Mouse (Mus musculus) hindbrain, embryonic 12.5 days (tissue): ENCODE measurements at regions not wholly inside any gene's neighbourhood (a gene's known extent, or its start where the extent isn't known, plus 50 kb on each side); places are given as distances from the start of the nearest gene placed in this dataset.

Experiments used
- ATAC-seq: fragments of 200-750 bp; cut with Nextera tagmentation; 2 replicates; pipeline ENCODE4 v1.8.0; 2017; ENCODE audit warnings: moderate TSS enrichment; ENCODE audit not compliant: low FRiP score
- H3K27ac ChIP-seq: fragments of 300-500 bp; sonication (generic); 2 replicates; pipeline ENCODE4 v1.5.1; 2016; ENCODE audit warnings: mild to moderate bottlenecking
- H3K27me3 ChIP-seq: fragments of 300-500 bp; sonication (generic); 2 replicates; pipeline ENCODE4 v1.6.1; 2016; ENCODE audit warnings: mild to moderate bottlenecking
- H3K36me3 ChIP-seq: fragments of 300-500 bp; sonication (generic); 2 replicates; pipeline ENCODE4 v1.6.1; 2016; ENCODE audit warnings: mild to moderate bottlenecking
- H3K4me1 ChIP-seq: fragments of 300-500 bp; sonication (generic); 2 replicates; pipeline ENCODE4 v1.6.1; 2016
- H3K4me2 ChIP-seq: fragments of 300-500 bp; sonication (generic); replicated peaks from 2 replicates; pipeline ENCODE4 v1.6.1; 2016; ENCODE audit warnings: mild to moderate bottlenecking
- H3K4me3 ChIP-seq: fragments of 300-500 bp; sonication (generic); 2 replicates; pipeline ENCODE4 v1.5.1; 2016; ENCODE audit warnings: mild to moderate bottlenecking
- H3K9ac ChIP-seq: fragments of 300-500 bp; sonication (generic); 2 replicates; pipeline ENCODE4 v1.6.1; 2016; ENCODE audit warnings: mild to moderate bottlenecking, moderate library complexity
- H3K9me3 ChIP-seq: fragments of 300-500 bp; sonication (generic); replicated peaks from 2 replicates; pipeline ENCODE4 v1.6.1; 2016; ENCODE audit warnings: mild to moderate bottlenecking
- WGBS: fragments of 180-500 bp; shearing (Covaris S2); methylation state at CpG from one replicate; pipeline ENCODE4 v1.1.7; 2016; 5-methylcytosine and 5-hydroxymethylcytosine counted together

- H3K27ac ChIP-seq: no peak overlapping the region
- H3K4me2 ChIP-seq: no peak overlapping the region
- H3K4me3 ChIP-seq: no peak overlapping the region
- no peak for ATAC-seq
- WGBS: 79% methylated on average over 9 of the region's 9 CpGs
- no peaks in the 10 kb centered on the region for H3K4me1 ChIP-seq
- no peaks in the 10 kb centered on the region for H3K36me3 ChIP-seq
- H3K9ac ChIP-seq: no peak overlapping the region
- H3K9me3 ChIP-seq: no peaks in the 10 kb centered on the region
- H3K27me3 ChIP-seq: no peaks in the 10 kb centered on the region
These were observed 178.9 kb upstream of the Stt3b start for GRCm38 (mm10) chr9:115488913-115489809.

- Histone ChIP-seq H3K4me3 (no peak overlapping the region), H3K27ac (no peak overlapping the region), H3K9ac (no peak overlapping the region), H3K27me3 (no peaks in the 10 kb centered on the region), H3K9me3 (no peaks in the 10 kb centered on the region), H3K4me2 (no peak overlapping the region), H3K4me1 (no peaks in the 10 kb centered on the region), H3K36me3 (no peaks in the 10 kb centered on the region)
- no peak for ATAC-seq
- 90% methylated on average over 6 of the region's 6 CpGs for WGBS
These were observed 182.4 kb upstream of the Stt3b start for GRCm38 (mm10) chr9:115492431-115493171.

DNA sequence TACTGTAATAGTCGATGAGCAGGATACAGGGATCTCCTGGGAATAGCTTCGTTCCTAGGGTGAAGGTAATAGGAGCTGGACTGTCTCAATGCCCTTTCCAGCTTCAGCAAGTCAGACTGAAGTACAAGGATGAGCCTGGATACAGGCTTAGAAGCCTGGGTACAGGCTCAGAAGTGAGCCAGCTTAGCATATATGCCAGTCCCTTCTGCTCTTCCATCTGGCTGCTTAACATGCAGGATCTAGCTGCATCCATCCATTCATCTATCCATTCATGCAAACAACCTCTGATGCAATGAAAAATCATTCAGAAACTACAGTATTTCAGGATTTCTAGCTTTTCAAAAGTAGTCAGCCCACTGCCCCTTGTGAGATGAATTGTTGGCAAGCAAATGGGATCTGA is 183.5 kb upstream of the Stt3b start:
- H3K4me2 ChIP-seq: no peak overlapping the region
- H3K4me1 ChIP-seq: no peaks in the 10 kb centered on the region
- no peaks in the 10 kb centered on the region for H3K27me3 ChIP-seq
- H3K36me3 ChIP-seq: no peaks in the 10 kb centered on the region
- H3K4me3 ChIP-seq: no peak overlapping the region
- 88% methylated on average over 2 of the region's 2 CpGs for WGBS
- no peaks in the 10 kb centered on the region for H3K9me3 ChIP-seq
- no peak for ATAC-seq
- H3K27ac ChIP-seq: no peak overlapping the region
- no peak overlapping the region for H3K9ac ChIP-seq

DNA sequence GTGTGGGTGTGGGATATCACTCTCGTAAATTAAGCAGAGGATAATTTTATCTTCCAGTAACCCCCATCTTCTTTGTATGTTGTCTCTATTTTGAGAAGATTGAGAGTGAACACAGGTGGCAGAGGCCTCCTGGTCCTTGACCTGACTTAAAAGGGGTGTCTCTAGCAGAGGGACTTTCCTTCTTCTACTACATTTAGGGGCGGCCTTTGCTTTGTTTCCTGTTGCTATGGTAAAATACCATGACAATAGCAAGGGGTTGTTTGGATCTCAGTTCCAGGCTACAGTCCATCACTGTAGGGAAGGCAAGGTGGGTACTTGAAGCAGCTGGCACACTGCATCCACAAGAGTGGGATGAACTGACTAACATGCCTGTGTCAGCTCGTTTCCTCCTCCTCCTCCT is 189.3 kb upstream of the Stt3b start:
- H3K4me1 ChIP-seq: 0 out of 2 replicates have a peak, but pooled peaks cover 3% of the 10 kb centered on the region
- H3K4me2 ChIP-seq: no peak overlapping the region
- no peak overlapping the region for H3K4me3 ChIP-seq
- no peak for ATAC-seq
- no peak overlapping the region for H3K27ac ChIP-seq
- H3K9me3 ChIP-seq: no peaks in the 10 kb centered on the region
- 65% methylated on average over 3 of the region's 3 CpGs for WGBS
- no peaks in the 10 kb centered on the region for H3K27me3 ChIP-seq
- H3K9ac ChIP-seq: no peak overlapping the region
- H3K36me3 ChIP-seq: no peaks in the 10 kb centered on the region

DNA sequence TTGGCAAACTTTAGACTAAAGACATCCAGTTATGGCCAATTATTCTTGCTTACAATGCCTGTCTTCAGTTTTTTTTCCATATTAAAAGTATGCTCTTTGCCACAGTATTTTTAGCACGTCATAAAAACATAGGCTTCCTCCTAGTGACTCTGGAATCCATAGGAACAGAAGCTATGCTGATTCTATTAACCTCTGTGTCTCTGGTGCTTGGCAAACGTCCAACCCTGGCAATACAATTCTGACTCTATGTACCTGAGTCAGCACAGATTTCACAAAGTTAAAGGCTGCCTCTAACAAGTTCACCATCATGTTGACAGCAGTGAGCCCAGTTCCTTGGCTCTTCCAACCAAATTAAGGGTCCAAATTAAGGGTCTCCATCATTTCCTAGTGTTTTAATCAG is 194.6 kb upstream of the Stt3b start:
- Histone ChIP-seq H3K27me3 (no peaks in the 10 kb centered on the region), H3K4me2 (no peak overlapping the region), H3K9ac (no peak overlapping the region), H3K36me3 (no peaks in the 10 kb centered on the region), H3K27ac (no peak overlapping the region), H3K9me3 (no peaks in the 10 kb centered on the region), H3K4me3 (no peak overlapping the region), H3K4me1 (0 out of 2 replicates have a peak, but pooled peaks cover 3% of the 10 kb centered on the region)
- ATAC-seq: no peak
- WGBS: 42% methylated on average over 2 of the region's 2 CpGs

GRCm38 (mm10) chr9:115507131-115507689 is 197.0 kb upstream of the Stt3b start:
- Histone ChIP-seq H3K4me3 (no peak overlapping the region), H3K36me3 (no peaks in the 10 kb centered on the region), H3K4me1 (no peaks in the 10 kb centered on the region), H3K9me3 (no peaks in the 10 kb centered on the region), H3K4me2 (no peak overlapping the region), H3K9ac (no peak overlapping the region), H3K27me3 (no peaks in the 10 kb centered on the region), H3K27ac (no peak overlapping the region)
- WGBS: 63% methylated on average over 7 of the region's 7 CpGs
- no peak for ATAC-seq

DNA sequence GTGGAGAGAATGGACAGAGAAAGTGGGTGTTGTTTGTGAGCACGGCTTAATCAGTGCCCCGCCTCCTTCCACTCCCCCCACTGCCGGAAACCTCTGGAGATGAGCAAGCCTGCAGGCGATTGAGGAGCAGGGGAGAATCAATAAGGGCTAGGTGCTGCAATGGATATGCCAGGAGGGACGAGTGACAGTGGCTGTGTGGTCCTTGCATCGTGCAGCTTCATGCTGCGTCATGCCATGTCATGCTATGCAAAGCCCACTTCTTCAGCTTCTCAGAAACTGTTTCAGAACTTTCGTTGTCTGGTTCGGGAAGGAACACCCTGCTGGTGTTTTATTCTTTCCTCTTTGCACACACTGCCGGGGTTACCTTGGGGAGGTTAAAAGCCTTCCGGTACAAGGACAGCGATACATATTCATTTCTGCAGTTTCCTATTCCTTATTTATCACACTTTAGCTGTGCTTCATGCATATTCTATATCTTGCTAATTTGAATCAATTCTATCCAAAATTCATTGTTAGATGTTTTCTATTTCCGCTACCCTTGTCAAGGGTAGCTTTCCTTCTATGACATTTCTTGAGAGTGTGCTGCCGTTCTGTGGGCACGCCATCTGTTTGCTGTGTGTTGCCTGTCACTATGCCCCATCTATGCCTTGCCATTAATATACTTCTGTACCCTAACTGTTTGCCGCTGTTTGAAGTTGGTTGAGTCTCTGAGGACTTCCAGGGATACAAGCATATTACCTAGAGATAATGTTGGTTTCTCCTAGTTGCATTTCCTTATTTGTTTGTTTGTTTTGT is 202.8 kb upstream of the Stt3b start:
- H3K27ac ChIP-seq: no peak overlapping the region
- ATAC-seq: no peak
- H3K4me1 ChIP-seq: no peaks in the 10 kb centered on the region; the same call in 1 of the 2 replicates
- H3K4me3 ChIP-seq: no peak overlapping the region
- no peak overlapping the region; the same call in 1 of the 2 replicates for H3K9ac ChIP-seq
- no peak overlapping the region for H3K4me2 ChIP-seq
- no peaks in the 10 kb centered on the region for H3K27me3 ChIP-seq
- no peaks in the 10 kb centered on the region for H3K36me3 ChIP-seq
- WGBS: 69% methylated on average over 16 of the region's 16 CpGs
- H3K9me3 ChIP-seq: peaks cover 13% of the 10 kb centered on the region

GRCm38 (mm10) chr9:115517903-115518302 is 207.7 kb upstream of the Stt3b start:
- no peak overlapping the region for H3K4me2 ChIP-seq
- peaks cover 13% of the 10 kb centered on the region for H3K9me3 ChIP-seq

GRCm38 (mm10) chr9:115524161-115524560 is 213.9 kb upstream of the Stt3b start:
- Histone ChIP-seq H3K27ac (no peak overlapping the region), H3K36me3 (no peaks in the 10 kb centered on the region), H3K4me2 (no peak overlapping the region), H3K4me1 (peaks cover 5% of the 10 kb centered on the region; the same call in 1 of the 2 replicates), H3K4me3 (no peak overlapping the region), H3K9me3 (no peaks in the 10 kb centered on the region), H3K27me3 (no peaks in the 10 kb centered on the region), H3K9ac (no peak overlapping the region)
- ATAC-seq: no peak
- WGBS: 56% methylated on average over 3 of the region's 3 CpGs

More at GRCm38 (mm10) chr9:115517903-115518302, 207.7 kb upstream of the Stt3b start:
- Histone ChIP-seq H3K27me3 (no peaks in the 10 kb centered on the region), H3K4me1 (no peaks in the 10 kb centered on the region; the same call in 1 of the 2 replicates), H3K36me3 (no peaks in the 10 kb centered on the region), H3K4me3 (no peak overlapping the region), H3K27ac (no peak overlapping the region), H3K9ac (no peak overlapping the region)
- no peak for ATAC-seq

- Histone ChIP-seq H3K4me2 (no peak overlapping the region), H3K36me3 (no peaks in the 10 kb centered on the region), H3K27ac (no peak overlapping the region), H3K9me3 (no peaks in the 10 kb centered on the region), H3K4me1 (peaks cover 5% of the 10 kb centered on the region; the same call in 1 of the 2 replicates), H3K9ac (no peak overlapping the region), H3K4me3 (no peak overlapping the region), H3K27me3 (no peaks in the 10 kb centered on the region)
- WGBS: 70% methylated on average over 5 of the region's 5 CpGs
- no peak for ATAC-seq
These were observed 214.4 kb upstream of the Stt3b start for GRCm38 (mm10) chr9:115524591-115524990.

- no peak for ATAC-seq
- 90% methylated on average over 4 of the region's 4 CpGs for WGBS
- no peak overlapping the region for H3K4me3 ChIP-seq
These were observed 216.1 kb upstream of the Stt3b start for GRCm38 (mm10) chr9:115526322-115526721.

DNA sequence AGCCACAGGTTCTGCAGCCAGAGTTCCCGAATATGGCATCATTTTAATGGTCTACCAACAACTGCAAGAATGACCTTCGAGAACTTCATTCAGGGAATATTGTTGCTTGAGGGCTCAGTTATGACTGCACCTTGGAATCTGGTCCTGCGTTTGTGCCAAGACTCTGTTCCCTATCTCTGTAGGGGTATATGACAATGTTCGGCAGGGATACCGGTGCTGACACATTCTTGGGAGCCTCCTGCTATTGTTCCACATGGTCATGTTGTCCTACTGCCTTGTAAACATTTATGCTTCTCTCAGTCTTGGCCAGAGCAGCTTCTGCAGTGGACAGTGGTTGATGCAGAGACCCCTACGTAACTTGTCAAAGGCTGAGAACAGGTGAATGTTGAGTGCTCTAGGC is 216.8 kb upstream of the Stt3b start:
- H3K4me1 ChIP-seq: peaks cover 5% of the 10 kb centered on the region; the same call in 1 of the 2 replicates
- no peaks in the 10 kb centered on the region for H3K9me3 ChIP-seq
- WGBS: 96% methylated on average over 6 of the region's 6 CpGs
- H3K27me3 ChIP-seq: no peaks in the 10 kb centered on the region
- H3K4me2 ChIP-seq: no peak overlapping the region
- H3K9ac ChIP-seq: no peak overlapping the region
- no peaks in the 10 kb centered on the region for H3K36me3 ChIP-seq
- no peak overlapping the region for H3K27ac ChIP-seq
- no peak overlapping the region for H3K4me3 ChIP-seq
- ATAC-seq: no peak

More at GRCm38 (mm10) chr9:115526322-115526721, 216.1 kb upstream of the Stt3b start:
- H3K27me3 ChIP-seq: no peaks in the 10 kb centered on the region
- H3K36me3 ChIP-seq: no peaks in the 10 kb centered on the region
- H3K4me2 ChIP-seq: no peak overlapping the region
- peaks cover 5% of the 10 kb centered on the region; the same call in 1 of the 2 replicates for H3K4me1 ChIP-seq
- H3K27ac ChIP-seq: no peak overlapping the region
- H3K9me3 ChIP-seq: no peaks in the 10 kb centered on the region
- H3K9ac ChIP-seq: no peak overlapping the region
